Mouse (Mus musculus): ENCODE data around the gene Prr7. TPM values are rescaled to one million over a fixed set of nuclear protein-coding genes. Genes with fewer than 3 reads are reported as not detected.
A peak's percentile ranks its signal among the peaks of the same experiment; 100 is the strongest.

Prr7 gene
- total and polyA plus RNA-seq, 2 experiments from 2014 or later = 7.8 to 108 TPM

GRCm38 (mm10) chr13:55505810-55506209 is 41.7 kb downstream of the Prr7 start:
- Histone ChIP-seq H3K9ac (no peak overlapping the region), H3K36me3 (ENCODE audit: insufficient read depth) (peaks cover 61% of the 10 kb centered on the region), H3K4me1 (ENCODE audit: insufficient read depth) (peaks cover 2% of the 10 kb centered on the region; the same call in 1 of the 2 replicates), H3K4me2 (ENCODE audit: low read depth) (no peak overlapping the region), H3K4me3 (ENCODE audit: low read depth, low read length) (no peak overlapping the region), H3K9me3 (ENCODE audit: low read length) (no peaks in the 10 kb centered on the region), H3K27me3 (ENCODE audit: insufficient read depth, low read length) (no peaks in the 10 kb centered on the region), H3K27ac (ENCODE audit: low read depth, low read length) (no peak overlapping the region)
- no peak for DNase-seq
- no peak for TF ChIP-seq CTCF (IDR thresholded peaks at IDR 0.05; ENCODE audit: low read depth)
- ATAC-seq = no peak
- 93% methylated on average over 9 of the region's 9 CpGs for WGBS

- 76% methylated on average over 10 of the region's 10 CpGs for WGBS
- Histone ChIP-seq H3K9me3 (ENCODE audit: low read length) (no peaks in the 10 kb centered on the region), H3K4me3 (ENCODE audit: low read depth, low read length) (no peak overlapping the region), H3K27ac (ENCODE audit: low read depth, low read length) (no peak overlapping the region), H3K9ac (no peak overlapping the region), H3K4me2 (ENCODE audit: low read depth) (no peak overlapping the region), H3K27me3 (ENCODE audit: insufficient read depth, low read length) (no peaks in the 10 kb centered on the region), H3K4me1 (ENCODE audit: insufficient read depth) (peaks cover 10% of the 10 kb centered on the region; the same call in 1 of the 2 replicates), H3K36me3 (ENCODE audit: insufficient read depth) (peaks cover 61% of the 10 kb centered on the region)
- DNase-seq = no peak
- TF ChIP-seq CTCF (IDR thresholded peaks at IDR 0.05; ENCODE audit: low read depth) = no peak
- ATAC-seq = peak; percentile 19; the same call in 1 of the 2 replicates
These were observed 42.6 kb downstream of the Prr7 start for GRCm38 (mm10) chr13:55506697-55507096.

- H3K27me3 ChIP-seq (ENCODE audit: insufficient read depth, low read length) = no peaks in the 10 kb centered on the region
- no peak overlapping the region for H3K27ac ChIP-seq (ENCODE audit: low read depth, low read length)
- TF ChIP-seq CTCF (IDR thresholded peaks at IDR 0.05; ENCODE audit: low read depth) = peak; percentile 37; the same call in 1 of the 2 replicates
- H3K9me3 ChIP-seq (ENCODE audit: low read length) = no peaks in the 10 kb centered on the region
- H3K36me3 ChIP-seq (ENCODE audit: insufficient read depth) = peaks cover 57% of the 10 kb centered on the region
- peaks cover 20% of the 10 kb centered on the region; the same call in 1 of the 2 replicates for H3K4me1 ChIP-seq (ENCODE audit: insufficient read depth)
- DNase-seq = no peak
- H3K9ac ChIP-seq = no peak overlapping the region
- H3K4me3 ChIP-seq (ENCODE audit: low read depth, low read length) = no peak overlapping the region
- no peak for ATAC-seq
- WGBS = 59% methylated on average over 11 of the region's 11 CpGs
- H3K4me2 ChIP-seq (ENCODE audit: low read depth) = no peak overlapping the region
These were observed 43.8 kb downstream of the Prr7 start for GRCm38 (mm10) chr13:55507877-55508276.

DNA sequence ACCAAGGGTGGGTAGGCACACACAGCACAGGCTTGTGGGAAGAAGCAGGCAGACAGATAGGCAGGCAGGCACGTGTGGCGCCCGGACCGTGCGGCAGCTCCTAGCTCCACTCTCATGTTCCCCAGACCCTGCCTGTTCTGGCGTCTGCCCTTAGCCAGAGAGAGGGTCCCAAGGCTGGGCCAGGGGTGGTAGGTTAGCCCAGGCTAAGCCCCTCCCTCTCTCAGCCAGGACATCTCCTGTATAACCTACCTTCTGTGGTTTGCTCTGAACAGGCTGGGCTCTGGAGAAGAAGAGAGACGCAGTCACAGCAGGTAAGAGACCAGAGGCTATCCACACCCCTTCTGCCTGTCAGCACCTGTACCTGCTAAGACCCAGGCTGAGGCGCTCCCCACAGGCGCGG is 44.5 kb downstream of the Prr7 start:
- Histone ChIP-seq H3K4me1 (ENCODE audit: insufficient read depth) (peaks cover 20% of the 10 kb centered on the region; the same call in 1 of the 2 replicates), H3K36me3 (ENCODE audit: insufficient read depth) (peaks cover 50% of the 10 kb centered on the region)

GRCm38 (mm10) chr13:55510332-55510667 is 46.2 kb downstream of the Prr7 start:
- H3K4me2 ChIP-seq (ENCODE audit: low read depth) = no peak overlapping the region
- H3K4me1 ChIP-seq (ENCODE audit: insufficient read depth) = peaks cover 20% of the 10 kb centered on the region; the same call in 1 of the 2 replicates
- no peak overlapping the region; the same call in 1 of the 2 replicates for H3K9ac ChIP-seq
- H3K4me3 ChIP-seq (ENCODE audit: low read depth, low read length) = no peak overlapping the region
- H3K36me3 ChIP-seq (ENCODE audit: insufficient read depth) = peaks cover 41% of the 10 kb centered on the region
- ATAC-seq = no peak
- H3K27me3 ChIP-seq (ENCODE audit: insufficient read depth, low read length) = no peaks in the 10 kb centered on the region
- H3K9me3 ChIP-seq (ENCODE audit: low read length) = no peaks in the 10 kb centered on the region
- 23% methylated on average over 3 of the region's 3 CpGs for WGBS
- H3K27ac ChIP-seq (ENCODE audit: low read depth, low read length) = no peak overlapping the region
- TF ChIP-seq CTCF (IDR thresholded peaks at IDR 0.05; ENCODE audit: low read depth) = no peak
- DNase-seq = no peak

More for the DNA sequence above, 44.5 kb downstream of the Prr7 start:
- no peak for TF ChIP-seq CTCF (IDR thresholded peaks at IDR 0.05; ENCODE audit: low read depth)
- DNase-seq (no peak), ATAC-seq (no peak)
- WGBS = 95% methylated on average over 10 of the region's 10 CpGs
- Histone ChIP-seq H3K4me3 (ENCODE audit: low read depth, low read length) (no peak overlapping the region), H3K4me2 (ENCODE audit: low read depth) (no peak overlapping the region), H3K27ac (ENCODE audit: low read depth, low read length) (no peak overlapping the region), H3K9me3 (ENCODE audit: low read length) (no peaks in the 10 kb centered on the region), H3K9ac (no peak overlapping the region), H3K27me3 (ENCODE audit: insufficient read depth, low read length) (no peaks in the 10 kb centered on the region)

DNA sequence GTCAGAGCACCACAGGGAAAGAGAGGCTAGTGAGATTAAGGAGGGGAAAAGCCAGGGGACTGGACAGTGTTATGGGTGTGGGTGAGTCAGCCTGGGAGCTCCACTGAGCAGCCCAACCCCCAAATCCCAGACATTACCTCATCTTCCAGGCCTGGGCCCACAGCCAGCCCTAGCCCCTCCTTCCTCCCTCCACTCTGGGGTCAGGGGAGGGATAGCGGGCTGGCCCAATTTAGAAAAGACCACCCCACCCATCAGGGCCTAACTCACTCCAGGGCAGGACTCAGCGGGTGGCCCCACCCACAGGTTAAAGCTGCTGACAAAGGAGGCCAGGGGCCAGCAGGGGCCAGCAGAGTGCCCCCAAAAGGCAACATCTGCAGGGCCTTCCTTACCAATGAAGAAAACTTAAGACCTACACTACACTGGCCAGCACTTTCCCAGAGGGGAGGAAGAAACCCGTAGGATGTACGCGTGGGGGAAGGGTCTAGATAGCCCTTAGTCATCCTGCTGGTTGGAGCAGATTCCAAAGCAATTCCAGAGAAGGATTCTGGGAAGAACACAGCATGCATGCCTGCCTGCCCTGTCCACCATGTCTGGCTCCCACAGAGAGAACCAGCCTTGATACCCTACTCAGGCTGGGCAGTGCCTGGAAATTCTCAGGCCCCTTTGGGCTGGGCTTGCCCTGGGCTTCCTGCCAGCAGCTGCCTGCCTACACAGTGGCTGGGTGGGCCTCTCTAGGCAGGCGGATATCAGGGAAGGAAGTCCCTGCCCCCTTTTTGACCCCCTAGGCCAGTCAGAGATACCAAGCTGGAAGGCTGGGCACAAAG is 46.8 kb downstream of the Prr7 start:
- no peaks in the 10 kb centered on the region for H3K9me3 ChIP-seq (ENCODE audit: low read length)
- H3K4me2 ChIP-seq (ENCODE audit: low read depth) = no peak overlapping the region; the same call in 1 of the 2 replicates
- H3K9ac ChIP-seq = no peak overlapping the region; the same call in 1 of the 2 replicates
- 11% methylated on average over 6 of the region's 6 CpGs for WGBS
- H3K4me1 ChIP-seq (ENCODE audit: insufficient read depth) = peaks cover 20% of the 10 kb centered on the region; the same call in 1 of the 2 replicates
- no peaks in the 10 kb centered on the region for H3K27me3 ChIP-seq (ENCODE audit: insufficient read depth, low read length)
- H3K36me3 ChIP-seq (ENCODE audit: insufficient read depth) = peaks cover 36% of the 10 kb centered on the region
- ATAC-seq (peak; percentile 15), DNase-seq (peak; percentile 39)
- no peak overlapping the region for H3K4me3 ChIP-seq (ENCODE audit: low read depth, low read length)
- H3K27ac ChIP-seq (ENCODE audit: low read depth, low read length) = peak overlapping the region; percentile 50; the same call in 1 of the 2 replicates
- TF ChIP-seq CTCF (IDR thresholded peaks at IDR 0.05; ENCODE audit: low read depth) = no peak

DNA sequence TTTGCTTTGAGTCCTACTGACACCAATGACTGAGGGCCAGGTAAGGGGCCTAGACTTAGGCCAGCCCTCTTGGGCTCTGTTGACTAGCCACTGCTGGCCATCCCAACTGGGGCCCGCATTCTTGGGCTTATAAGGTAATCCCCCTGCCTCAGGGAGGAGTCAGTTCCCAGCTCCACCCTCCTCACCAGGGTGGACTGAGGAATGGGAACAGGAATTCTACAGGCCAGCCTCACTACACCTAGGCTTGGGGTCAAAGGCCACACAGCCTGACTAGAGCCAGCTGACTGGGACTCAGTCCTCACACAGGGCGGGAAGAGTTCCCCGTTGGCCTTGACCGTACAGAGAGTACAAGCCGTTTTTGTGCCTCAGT is 47.4 kb downstream of the Prr7 start:
- WGBS = 39% methylated on average over 5 of the region's 5 CpGs
- ATAC-seq (no peak), DNase-seq (no peak)
- H3K27me3 ChIP-seq (ENCODE audit: insufficient read depth, low read length) = no peaks in the 10 kb centered on the region
- no peaks in the 10 kb centered on the region for H3K9me3 ChIP-seq (ENCODE audit: low read length)
- no peak overlapping the region for H3K27ac ChIP-seq (ENCODE audit: low read depth, low read length)
- no peak overlapping the region for H3K4me3 ChIP-seq (ENCODE audit: low read depth, low read length)
- peaks cover 20% of the 10 kb centered on the region; the same call in 1 of the 2 replicates for H3K4me1 ChIP-seq (ENCODE audit: insufficient read depth)
- peaks cover 30% of the 10 kb centered on the region for H3K36me3 ChIP-seq (ENCODE audit: insufficient read depth)
- H3K9ac ChIP-seq = no peak overlapping the region
- peak overlapping the region; percentile 91; the same call in 1 of the 2 replicates for H3K4me2 ChIP-seq (ENCODE audit: low read depth)
- TF ChIP-seq CTCF (IDR thresholded peaks at IDR 0.05; ENCODE audit: low read depth) = no peak

Measured in forebrain, postnatal 0 days (tissue).